Mouse (Mus musculus): Measurements from ENCODE around the gene Atg3.

- TF ChIP-seq CTCF (IDR thresholded peaks at IDR 0.05; ENCODE audit: insufficient read depth, low read length) = no peak
- TF ChIP-seq POLR2A (IDR thresholded peaks at IDR 0.05; ENCODE audit: borderline replicate concordance, extremely low read depth, low read depth, low read length) = no peak
These were observed 42.8 kb downstream of the Atg3 start for GRCm38 (mm10) chr16:45201395-45201794.
